Mouse (Mus musculus) testis, adult 2 months (tissue): ENCODE results near the gene Nav3.

Source experiments
- CTCF ChIP-seq: fragments of 200-500 bp; IDR thresholded peaks from 2 replicates; pipeline ENCODE4 v1.5.1; 2012; ENCODE audit warnings: low read depth, mild to moderate bottlenecking, inconsistent platforms, low read length, moderate library complexity; ENCODE audit not compliant: control insufficient read depth, insufficient read depth, insufficient replicate concordance
- POLR2A ChIP-seq: fragments of 200-500 bp; IDR thresholded peaks from 2 replicates; pipeline ENCODE4 v1.6.1; 2012; ENCODE audit warnings: low read depth, mild to moderate bottlenecking, inconsistent platforms, low read length, moderate library complexity; ENCODE audit not compliant: control insufficient read depth

- TF ChIP-seq POLR2A (no peak), CTCF (no peak)
Measured at GRCm38 (mm10) chr10:110117341-110117740, 338.7 kb downstream of the Nav3 start.
